Mouse (Mus musculus): ENCODE measurements at regions not wholly inside any gene's neighbourhood (a gene's known extent, or its start where the extent isn't known, plus 50 kb on each side); places are given as distances from the start of the nearest gene placed in this dataset.
A peak's percentile ranks its signal among the peaks of the same experiment; 100 is the strongest.

DNA sequence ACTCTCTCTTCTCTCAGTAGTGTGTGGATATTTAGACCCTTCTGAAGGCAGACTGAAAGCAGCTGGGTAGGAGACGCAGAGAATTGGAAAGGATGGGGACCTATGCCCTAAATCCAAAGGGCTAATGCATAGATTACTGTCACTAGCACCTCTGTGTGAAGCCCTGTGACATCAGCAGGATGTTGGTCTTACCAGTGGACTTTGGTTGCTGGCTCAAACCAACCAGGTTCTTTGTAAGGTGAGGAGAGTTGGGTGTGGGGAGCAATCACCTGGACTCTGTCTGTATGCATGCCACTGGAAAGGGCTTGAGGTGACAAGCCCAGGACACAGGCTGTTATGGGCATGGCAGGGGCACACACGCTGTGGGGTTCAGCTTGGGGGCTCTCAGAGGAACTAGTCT, 173.7 kb upstream of the Sall1 start:
- WGBS = 87% methylated on average over 2 of the region's 2 CpGs
- H3K27ac ChIP-seq (ENCODE audit: low read depth, low read length) = no peak overlapping the region
- no peak overlapping the region for H3K9ac ChIP-seq (ENCODE audit: low read length)
- DNase-seq (ENCODE audit: low spot score) = no peak
- no peaks in the 10 kb centered on the region for H3K27me3 ChIP-seq (ENCODE audit: control insufficient read depth, insufficient read depth, low read length)
- no peak for ATAC-seq (replicated peaks; ENCODE audit: low FRiP score)
- no peak overlapping the region for H3K4me2 ChIP-seq (ENCODE audit: low read depth, low read length, severe bottlenecking)
- H3K36me3 ChIP-seq (ENCODE audit: control insufficient read depth, insufficient read depth, low read length) = no peaks in the 10 kb centered on the region
- H3K9me3 ChIP-seq (ENCODE audit: control insufficient read depth, low read length) = no peaks in the 10 kb centered on the region
- H3K4me3 ChIP-seq (ENCODE audit: low read depth, low read length) = no peak overlapping the region
- H3K4me1 ChIP-seq (replicated peaks; ENCODE audit: control insufficient read depth, insufficient read depth, low read length) = no peaks in the 10 kb centered on the region

DNA sequence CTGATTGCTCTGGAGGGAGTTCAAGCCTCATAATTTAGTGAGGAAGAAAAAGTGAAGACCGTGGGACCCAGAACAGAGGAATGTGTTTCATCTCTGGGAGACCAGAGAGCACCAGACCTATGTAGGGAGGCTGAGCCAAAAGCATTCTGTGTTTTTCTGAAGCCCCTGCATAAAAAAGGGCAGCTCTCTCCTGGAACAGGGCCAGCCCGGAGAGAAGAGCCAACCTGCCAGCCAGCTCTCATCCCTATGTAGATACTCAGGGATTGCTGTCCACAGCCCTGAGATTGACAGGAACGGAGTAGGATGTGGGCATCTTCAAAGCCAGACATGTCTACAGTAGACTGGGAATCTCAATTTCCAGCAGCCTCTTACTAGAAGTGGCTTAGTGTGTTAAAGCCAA, 168.0 kb upstream of the Sall1 start:
- Histone ChIP-seq H3K27ac (ENCODE audit: low read depth, low read length) (no peak overlapping the region), H3K9ac (ENCODE audit: low read length) (no peak overlapping the region), H3K36me3 (ENCODE audit: control insufficient read depth, insufficient read depth, low read length) (no peaks in the 10 kb centered on the region), H3K4me3 (ENCODE audit: low read depth, low read length) (no peak overlapping the region), H3K9me3 (ENCODE audit: control insufficient read depth, low read length) (no peaks in the 10 kb centered on the region), H3K4me1 (replicated peaks; ENCODE audit: control insufficient read depth, insufficient read depth, low read length) (no peaks in the 10 kb centered on the region), H3K27me3 (ENCODE audit: control insufficient read depth, insufficient read depth, low read length) (no peaks in the 10 kb centered on the region), H3K4me2 (ENCODE audit: low read depth, low read length, severe bottlenecking) (no peak overlapping the region)
- no peak for ATAC-seq (replicated peaks; ENCODE audit: low FRiP score)
- WGBS = 87% methylated on average over 3 of the region's 3 CpGs
- no peak for DNase-seq (ENCODE audit: low spot score)

DNA sequence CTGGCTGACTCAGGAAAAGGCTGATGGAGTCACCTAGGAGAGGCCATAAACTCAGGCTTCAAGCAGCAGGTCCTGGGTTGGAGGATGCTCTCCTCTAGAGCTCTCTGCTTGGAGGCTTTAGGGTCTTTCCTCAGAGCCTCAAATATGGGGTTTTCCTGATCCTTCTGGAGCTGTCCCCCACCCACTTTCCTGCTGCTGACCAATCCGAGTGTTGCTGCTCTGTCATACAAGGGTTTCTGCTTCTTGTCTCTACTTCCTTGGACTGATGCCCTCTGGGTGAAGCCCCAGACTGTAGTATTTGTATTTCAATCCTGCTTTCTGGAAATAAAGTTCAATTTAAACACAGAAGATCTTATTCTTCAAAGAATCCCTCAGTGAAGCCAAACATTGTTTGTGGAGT, 166.7 kb upstream of the Sall1 start:
- ATAC-seq (replicated peaks; ENCODE audit: low FRiP score) = no peak
- H3K27ac ChIP-seq (ENCODE audit: low read depth, low read length) = no peak overlapping the region

GRCm38 (mm10) chr8:89207891-89208290, 163.9 kb upstream of the Sall1 start:
- DNase-seq (ENCODE audit: low spot score) (no peak), ATAC-seq (replicated peaks; ENCODE audit: low FRiP score) (no peak)
- Histone ChIP-seq H3K4me3 (ENCODE audit: low read depth, low read length) (no peak overlapping the region), H3K36me3 (ENCODE audit: control insufficient read depth, insufficient read depth, low read length) (no peaks in the 10 kb centered on the region), H3K9ac (ENCODE audit: low read length) (no peak overlapping the region), H3K4me1 (replicated peaks; ENCODE audit: control insufficient read depth, insufficient read depth, low read length) (no peaks in the 10 kb centered on the region), H3K27ac (ENCODE audit: low read depth, low read length) (no peak overlapping the region), H3K4me2 (ENCODE audit: low read depth, low read length, severe bottlenecking) (no peak overlapping the region), H3K9me3 (ENCODE audit: control insufficient read depth, low read length) (no peaks in the 10 kb centered on the region), H3K27me3 (ENCODE audit: control insufficient read depth, insufficient read depth, low read length) (no peaks in the 10 kb centered on the region)
- 84% methylated on average over 2 of the region's 2 CpGs for WGBS

More for the DNA sequence above, 166.7 kb upstream of the Sall1 start:
- no peak overlapping the region for H3K9ac ChIP-seq (ENCODE audit: low read length)
- H3K4me1 ChIP-seq (replicated peaks; ENCODE audit: control insufficient read depth, insufficient read depth, low read length) = no peaks in the 10 kb centered on the region
- no peaks in the 10 kb centered on the region for H3K27me3 ChIP-seq (ENCODE audit: control insufficient read depth, insufficient read depth, low read length)
- no peak overlapping the region for H3K4me3 ChIP-seq (ENCODE audit: low read depth, low read length)
- H3K36me3 ChIP-seq (ENCODE audit: control insufficient read depth, insufficient read depth, low read length) = no peaks in the 10 kb centered on the region
- 69% methylated on average over 1 of the region's 1 CpGs for WGBS
- H3K4me2 ChIP-seq (ENCODE audit: low read depth, low read length, severe bottlenecking) = no peak overlapping the region
- H3K9me3 ChIP-seq (ENCODE audit: control insufficient read depth, low read length) = no peaks in the 10 kb centered on the region
- no peak for DNase-seq (ENCODE audit: low spot score)

- DNase-seq (ENCODE audit: low spot score) (no peak), ATAC-seq (replicated peaks; ENCODE audit: low FRiP score) (0 out of 2 replicates have a peak, but pooled peaks have one; percentile 27)
- H3K9ac ChIP-seq (ENCODE audit: low read length) = no peak overlapping the region
- no peaks in the 10 kb centered on the region for H3K4me1 ChIP-seq (replicated peaks; ENCODE audit: control insufficient read depth, insufficient read depth, low read length)
- H3K9me3 ChIP-seq (ENCODE audit: control insufficient read depth, low read length) = no peaks in the 10 kb centered on the region
- no peak overlapping the region for H3K27ac ChIP-seq (ENCODE audit: low read depth, low read length)
- H3K27me3 ChIP-seq (ENCODE audit: control insufficient read depth, insufficient read depth, low read length) = no peaks in the 10 kb centered on the region
- WGBS = 68% methylated on average over 5 of the region's 5 CpGs
- no peak overlapping the region for H3K4me3 ChIP-seq (ENCODE audit: low read depth, low read length)
- no peak overlapping the region for H3K4me2 ChIP-seq (ENCODE audit: low read depth, low read length, severe bottlenecking)
- no peaks in the 10 kb centered on the region for H3K36me3 ChIP-seq (ENCODE audit: control insufficient read depth, insufficient read depth, low read length)
These were observed 158.6 kb upstream of the Sall1 start for GRCm38 (mm10) chr8:89202484-89203096.

DNA sequence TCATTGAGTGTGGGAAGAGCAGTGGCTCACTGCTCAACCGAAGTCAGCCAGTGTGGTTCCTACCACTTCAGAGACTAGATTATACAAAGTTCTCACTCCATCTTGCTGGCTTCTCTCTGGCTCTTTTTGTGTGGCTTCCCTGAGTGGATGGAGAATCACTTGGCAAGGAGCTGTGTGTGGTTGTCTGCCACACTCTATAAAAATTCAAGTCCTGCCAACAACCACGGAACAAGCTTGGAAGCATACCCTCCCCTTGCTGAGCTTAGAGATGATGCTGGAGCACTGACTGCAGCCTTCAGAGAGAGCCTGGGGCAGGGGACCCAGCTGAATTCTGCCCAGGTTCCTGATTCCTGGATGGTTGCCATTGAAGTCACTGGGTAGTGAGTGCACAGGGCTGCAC, 156.3 kb upstream of the Sall1 start:
- WGBS = 81% methylated on average over 2 of the region's 2 CpGs
- no peak overlapping the region for H3K4me2 ChIP-seq (ENCODE audit: low read depth, low read length, severe bottlenecking)
- H3K27ac ChIP-seq (ENCODE audit: low read depth, low read length) = no peak overlapping the region
- no peak overlapping the region for H3K9ac ChIP-seq (ENCODE audit: low read length)
- DNase-seq (ENCODE audit: low spot score) = no peak
- H3K4me1 ChIP-seq (replicated peaks; ENCODE audit: control insufficient read depth, insufficient read depth, low read length) = no peaks in the 10 kb centered on the region
- H3K9me3 ChIP-seq (ENCODE audit: control insufficient read depth, low read length) = no peaks in the 10 kb centered on the region
- H3K4me3 ChIP-seq (ENCODE audit: low read depth, low read length) = no peak overlapping the region
- H3K27me3 ChIP-seq (ENCODE audit: control insufficient read depth, insufficient read depth, low read length) = no peaks in the 10 kb centered on the region
- no peaks in the 10 kb centered on the region for H3K36me3 ChIP-seq (ENCODE audit: control insufficient read depth, insufficient read depth, low read length)
- ATAC-seq (replicated peaks; ENCODE audit: low FRiP score) = no peak

GRCm38 (mm10) chr8:89185314-89185713, 141.4 kb upstream of the Sall1 start:
- Histone ChIP-seq H3K4me1 (replicated peaks; ENCODE audit: control insufficient read depth, insufficient read depth, low read length) (no peaks in the 10 kb centered on the region), H3K27ac (ENCODE audit: low read depth, low read length) (no peak overlapping the region), H3K4me2 (ENCODE audit: low read depth, low read length, severe bottlenecking) (no peak overlapping the region), H3K4me3 (ENCODE audit: low read depth, low read length) (no peak overlapping the region), H3K9ac (ENCODE audit: low read length) (no peak overlapping the region), H3K9me3 (ENCODE audit: control insufficient read depth, low read length) (no peaks in the 10 kb centered on the region), H3K36me3 (ENCODE audit: control insufficient read depth, insufficient read depth, low read length) (no peaks in the 10 kb centered on the region), H3K27me3 (ENCODE audit: control insufficient read depth, insufficient read depth, low read length) (no peaks in the 10 kb centered on the region)
- ATAC-seq (replicated peaks; ENCODE audit: low FRiP score) = no peak
- no peak for DNase-seq (ENCODE audit: low spot score)
- 74% methylated on average over 17 of the region's 17 CpGs for WGBS

DNA sequence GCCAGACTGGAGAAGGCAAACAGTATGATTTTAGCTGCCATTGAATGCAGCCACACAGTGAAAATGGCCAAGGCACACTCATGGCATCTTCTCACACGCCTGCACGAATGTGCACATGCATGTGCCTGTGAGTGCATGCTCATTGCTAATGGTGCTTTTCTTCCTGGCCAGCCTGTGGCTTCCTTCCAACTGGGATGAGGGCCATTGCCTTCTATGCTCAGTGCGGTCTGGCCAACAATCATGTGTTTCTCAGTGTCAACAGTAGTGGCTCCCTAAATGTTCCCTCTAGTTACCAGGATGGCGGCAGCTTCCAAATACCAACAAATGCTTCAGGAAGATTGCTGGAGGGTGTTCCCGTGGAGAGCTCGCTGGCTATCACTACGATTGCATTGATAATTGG, 131.7 kb upstream of the Sall1 start:
- no peaks in the 10 kb centered on the region for H3K27me3 ChIP-seq (ENCODE audit: control insufficient read depth, insufficient read depth, low read length)
- H3K4me3 ChIP-seq (ENCODE audit: low read depth, low read length) = no peak overlapping the region
- 90% methylated on average over 7 of the region's 7 CpGs for WGBS
- DNase-seq (ENCODE audit: low spot score) (no peak), ATAC-seq (replicated peaks; ENCODE audit: low FRiP score) (no peak)
- no peak overlapping the region for H3K4me2 ChIP-seq (ENCODE audit: low read depth, low read length, severe bottlenecking)
- no peaks in the 10 kb centered on the region for H3K9me3 ChIP-seq (ENCODE audit: control insufficient read depth, low read length)
- no peaks in the 10 kb centered on the region for H3K4me1 ChIP-seq (replicated peaks; ENCODE audit: control insufficient read depth, insufficient read depth, low read length)
- H3K36me3 ChIP-seq (ENCODE audit: control insufficient read depth, insufficient read depth, low read length) = no peaks in the 10 kb centered on the region
- H3K9ac ChIP-seq (ENCODE audit: low read length) = no peak overlapping the region
- H3K27ac ChIP-seq (ENCODE audit: low read depth, low read length) = no peak overlapping the region

- H3K4me3 ChIP-seq (ENCODE audit: low read depth, low read length) = no peak overlapping the region
- H3K27me3 ChIP-seq (ENCODE audit: control insufficient read depth, insufficient read depth, low read length) = no peaks in the 10 kb centered on the region
- 0 out of 2 replicates have a peak, but pooled peaks cover 2% of the 10 kb centered on the region for H3K4me1 ChIP-seq (replicated peaks; ENCODE audit: control insufficient read depth, insufficient read depth, low read length)
- 87% methylated on average over 5 of the region's 5 CpGs for WGBS
- no peaks in the 10 kb centered on the region for H3K36me3 ChIP-seq (ENCODE audit: control insufficient read depth, insufficient read depth, low read length)
- ATAC-seq (replicated peaks; ENCODE audit: low FRiP score) (no peak), DNase-seq (ENCODE audit: low spot score) (no peak)
- no peak overlapping the region for H3K4me2 ChIP-seq (ENCODE audit: low read depth, low read length, severe bottlenecking)
- H3K9ac ChIP-seq (ENCODE audit: low read length) = no peak overlapping the region
- H3K27ac ChIP-seq (ENCODE audit: low read depth, low read length) = no peak overlapping the region
- H3K9me3 ChIP-seq (ENCODE audit: control insufficient read depth, low read length) = no peaks in the 10 kb centered on the region
These were observed 127.6 kb upstream of the Sall1 start for GRCm38 (mm10) chr8:89171561-89171960.
